In genomic region chr7:124032236-124032635, GRCm38 (mm10) we compare ENCODE assay signal across 17 mouse cellular contexts. TPM values are rescaled to one million over a fixed set of nuclear protein-coding genes. Genes with fewer than 3 reads are reported as not detected.
A peak's percentile ranks its signal among the peaks of the same experiment; 100 is the strongest.
DNase-seq lines count a peak whose midpoint lies in the region; ATAC-seq and TF ChIP-seq lines count a peak whose summit lies in the region.
"Had no signal": no experiment of that assay in that cellular context is flagged by ENCODE, and none has a peak within 500 bp of the region (broad histone marks: within the 10 kb centered on the region; RNA-seq: fewer than 3 reads in every experiment).

No protein-coding gene starts in this region.

- H3K27ac ChIP-seq in hindbrain, embryonic 11.5 days (ENCODE audit: low read depth, low read length), result no peak overlapping the region
- no peak overlapping the region for H3K27ac ChIP-seq in hindbrain, embryonic 13.5 days
- H3K27ac ChIP-seq in embryonic facial prominence, embryonic 10.5 days (replicated peaks), result no peak overlapping the region
- H3K27ac ChIP-seq in stomach, postnatal 0 days (replicated peaks), result no peak overlapping the region
- H3K27ac ChIP-seq: embryonic facial prominence, embryonic 13.5 days; liver, embryonic 15.5 days; stomach, embryonic 15.5 days had no signal

- WGBS in hindbrain, embryonic 11.5 days, result 46% methylated on average over 2 of the region's 2 CpGs
- 40% methylated on average over 2 of the region's 2 CpGs for WGBS in hindbrain, embryonic 13.5 days
- 42% methylated on average over 2 of the region's 2 CpGs for WGBS in embryonic facial prominence, embryonic 10.5 days
- WGBS in stomach, postnatal 0 days, result 38% methylated on average over 2 of the region's 2 CpGs

- H3K27me3 ChIP-seq in hindbrain, embryonic 11.5 days (ENCODE audit: control insufficient read depth, insufficient read depth, low read length), result no peaks in the 10 kb centered on the region
- H3K27me3 ChIP-seq in hindbrain, embryonic 13.5 days, result no peaks in the 10 kb centered on the region
- no peaks in the 10 kb centered on the region for H3K27me3 ChIP-seq in embryonic facial prominence, embryonic 10.5 days (replicated peaks; ENCODE audit: low read depth, poor library complexity, severe bottlenecking)
- no peaks in the 10 kb centered on the region for H3K27me3 ChIP-seq in stomach, postnatal 0 days (ENCODE audit: control insufficient read depth, insufficient read depth, low read length)
- H3K27me3 ChIP-seq: embryonic facial prominence, embryonic 13.5 days; liver, embryonic 15.5 days; stomach, embryonic 15.5 days had no signal

- no peaks in the 10 kb centered on the region for H3K9me3 ChIP-seq in hindbrain, embryonic 11.5 days (ENCODE audit: control insufficient read depth, low read length)
- no peaks in the 10 kb centered on the region for H3K9me3 ChIP-seq in hindbrain, embryonic 13.5 days
- H3K9me3 ChIP-seq in embryonic facial prominence, embryonic 10.5 days, result 0 out of 2 replicates have a peak, but pooled peaks cover 3% of the 10 kb centered on the region
- no peaks in the 10 kb centered on the region for H3K9me3 ChIP-seq in stomach, postnatal 0 days (ENCODE audit: control insufficient read depth, low read length)
- H3K9me3 ChIP-seq: liver, embryonic 15.5 days; stomach, embryonic 15.5 days had no signal

- no peak overlapping the region for H3K9ac ChIP-seq in hindbrain, embryonic 11.5 days (ENCODE audit: low read depth, low read length)
- no peak overlapping the region for H3K9ac ChIP-seq in hindbrain, embryonic 13.5 days
- H3K9ac ChIP-seq in stomach, postnatal 0 days (ENCODE audit: low read length), result no peak overlapping the region
- H3K9ac ChIP-seq: embryonic facial prominence, embryonic 13.5 days; liver, embryonic 15.5 days; stomach, embryonic 15.5 days had no signal

- H3K4me3 ChIP-seq in hindbrain, embryonic 11.5 days (ENCODE audit: low read depth, low read length), result no peak overlapping the region
- no peak overlapping the region for H3K4me3 ChIP-seq in hindbrain, embryonic 13.5 days
- H3K4me3 ChIP-seq in embryonic facial prominence, embryonic 10.5 days, result no peak overlapping the region
- H3K4me3 ChIP-seq in stomach, postnatal 0 days (ENCODE audit: low read depth, low read length), result no peak overlapping the region
- H3K4me3 ChIP-seq: embryonic facial prominence, embryonic 13.5 days; liver, embryonic 15.5 days; stomach, embryonic 15.5 days had no signal

- TF ChIP-seq EP300 in stomach, postnatal 0 days (optimal IDR thresholded peaks at IDR 0.05), result no peak

- no peak overlapping the region for H3K4me2 ChIP-seq in hindbrain, embryonic 11.5 days (replicated peaks; ENCODE audit: low read depth, low read length)
- no peak overlapping the region for H3K4me2 ChIP-seq in hindbrain, embryonic 13.5 days
- no peak overlapping the region for H3K4me2 ChIP-seq in stomach, postnatal 0 days (replicated peaks; ENCODE audit: low read depth)
- H3K4me2 ChIP-seq: embryonic facial prominence, embryonic 13.5 days; heart, embryonic 11.5 days; liver, embryonic 15.5 days; stomach, embryonic 15.5 days had no signal

- peak; percentile 37 for DNase-seq in hindbrain, embryonic 11.5 days (ENCODE audit: low spot score)
- DNase-seq in testis, postnatal 10 days (ENCODE audit: low spot score), result peak; percentile 42
- no peak for DNase-seq in testis, postnatal 14 days (ENCODE audit: low spot score)
- peak; percentile 56 for DNase-seq in embryonic facial prominence, embryonic 10.5 days (ENCODE audit: low spot score)
- DNase-seq in stomach, postnatal 0 days (ENCODE audit: low spot score), result peak; percentile 16
- DNase-seq in layer of hippocampus, adult 9-10 months (ENCODE audit: low spot score), result no peak
- DNase-seq in cerebellum, postnatal 4 days (ENCODE audit: low spot score in 2 of 2), result no peak
- DNase-seq: cerebellum, adult 11-12 months; gastrocnemius, postnatal 10 days had no signal

- no peaks in the 10 kb centered on the region for H3K36me3 ChIP-seq in hindbrain, embryonic 11.5 days (ENCODE audit: control insufficient read depth, insufficient read depth, low read length)
- no peaks in the 10 kb centered on the region for H3K36me3 ChIP-seq in hindbrain, embryonic 13.5 days
- no peaks in the 10 kb centered on the region for H3K36me3 ChIP-seq in embryonic facial prominence, embryonic 10.5 days (replicated peaks)
- no peaks in the 10 kb centered on the region for H3K36me3 ChIP-seq in stomach, postnatal 0 days (ENCODE audit: control insufficient read depth, insufficient read depth, low read length)
- H3K36me3 ChIP-seq: embryonic facial prominence, embryonic 13.5 days; liver, embryonic 15.5 days; stomach, embryonic 15.5 days had no signal

- no peak for ATAC-seq in hindbrain, embryonic 11.5 days (ENCODE audit: low FRiP score)
- no peak for ATAC-seq in hindbrain, embryonic 13.5 days (ENCODE audit: low FRiP score)
- ATAC-seq in stomach, postnatal 0 days (ENCODE audit: low FRiP score, low TSS enrichment), result no peak
- ATAC-seq: forebrain, embryonic 14.5 days; hindbrain, embryonic 16.5 days had no signal

- no peaks in the 10 kb centered on the region for H3K4me1 ChIP-seq in hindbrain, embryonic 11.5 days (replicated peaks; ENCODE audit: control insufficient read depth, insufficient read depth, low read length)
- peaks cover 6% of the 10 kb centered on the region for H3K4me1 ChIP-seq in hindbrain, embryonic 13.5 days (replicated peaks)
- no peaks in the 10 kb centered on the region for H3K4me1 ChIP-seq in embryonic facial prominence, embryonic 10.5 days
- no peaks in the 10 kb centered on the region for H3K4me1 ChIP-seq in stomach, postnatal 0 days (replicated peaks; ENCODE audit: control insufficient read depth, insufficient read depth)
- H3K4me1 ChIP-seq: embryonic facial prominence, embryonic 13.5 days; liver, embryonic 15.5 days; stomach, embryonic 15.5 days had no signal

- TF ChIP-seq CTCF in stomach, postnatal 0 days (IDR thresholded peaks at IDR 0.05; ENCODE audit: low read depth), result no peak

RNA-seq across cellular contexts. Expression of gene Hs3st4, which starts 49.6 kb away (rescaled TPM):
- polyA plus RNA-seq in hindbrain, embryonic 11.5 days (2014; fragmentation: Nextera tagmentation; extraction: Ambion mirVana), result 0.32 and 0.43 TPM in 2 replicates
- polyA plus RNA-seq in hindbrain, embryonic 13.5 days (2015; fragmentation: Nextera tagmentation; extraction: Ambion mirVana), result 4.5 and 7.2 TPM in 2 replicates
- 0.11 TPM in 1 of 2 replicates, not detected in the other for polyA plus RNA-seq in embryonic facial prominence, embryonic 10.5 days (2016; fragmentation: Nextera tagmentation; extraction: Ambion mirVana)
- 0.06 and 0.11 TPM in 2 replicates for polyA plus RNA-seq in stomach, postnatal 0 days (2015; fragmentation: Nextera tagmentation; extraction: Ambion mirVana)
- polyA plus RNA-seq: large intestine, adult 2 months; liver, embryonic 15.5 days had no signal

Comparison
In these comparisons a context has a peak if more than half of its experiments do, and no peak if none do; other contexts are left out.
1. DNase-seq: peak in hindbrain, embryonic 11.5 days (single experiment), testis, postnatal 10 days (single experiment), embryonic facial prominence, embryonic 10.5 days (single experiment) and stomach, postnatal 0 days (single experiment); none in testis, postnatal 14 days (single experiment), layer of hippocampus, adult 9-10 months (single experiment) and cerebellum, postnatal 4 days (0 of 2).